Mouse (Mus musculus) cerebellum, postnatal 14 days (tissue): Measurements from ENCODE around the gene Selenos.

Experiments used
- DNase-seq, 2 experiments: peaks; one replicate each; pipeline ENCODE4 v3.0.0; 2021; ENCODE audit warnings: mixed read lengths in 2 of 2

Selenos gene

GRCm38 (mm10) chr7:66079364-66080230 is at the start of gene Selenos:
Gene Selenos (plus strand): TSS chr7:66079649.
- peak; percentile 95 to 97 for DNase-seq

- DNase-seq = no peak
Observed at GRCm38 (mm10) chr7:66036809-66037208, 42.6 kb upstream of the Selenos start.

GRCm38 (mm10) chr7:66038261-66038660 is 41.2 kb upstream of the Selenos start:
- no peak for DNase-seq

GRCm38 (mm10) chr7:66038730-66039129 is 40.7 kb upstream of the Selenos start:
- peak; percentile 58 to 62 for DNase-seq

- no peak for DNase-seq
Observed at GRCm38 (mm10) chr7:66040026-66040814, 39.2 kb upstream of the Selenos start.

GRCm38 (mm10) chr7:66043552-66044459 is 35.6 kb upstream of the Selenos start, which contains the start of gene Gm45213:
Gene Gm45213 (plus strand): TSS chr7:66043602.
- DNase-seq = peak; percentile 70 to 72

GRCm38 (mm10) chr7:66044617-66045016 is 34.8 kb upstream of the Selenos start:
- DNase-seq = no peak

GRCm38 (mm10) chr7:66046921-66047918 is 32.2 kb upstream of the Selenos start:
- no peak for DNase-seq

- no peak for DNase-seq
Observed at GRCm38 (mm10) chr7:66047975-66048374, 31.5 kb upstream of the Selenos start.

GRCm38 (mm10) chr7:66048446-66049230 is 30.8 kb upstream of the Selenos start:
- DNase-seq = no peak

- DNase-seq = no peak
Observed at GRCm38 (mm10) chr7:66053946-66054483, 25.4 kb upstream of the Selenos start.

- peak; percentile 49 to 64 for DNase-seq
Observed at GRCm38 (mm10) chr7:66055356-66055755, 24.1 kb upstream of the Selenos start.

- no peak for DNase-seq
Observed at GRCm38 (mm10) chr7:66058703-66059102, 20.7 kb upstream of the Selenos start, which contains the start of gene Snrpa1. Gene Snrpa1 (plus strand): TSS chr7:66059003.

- DNase-seq = peak; percentile 92
Observed at GRCm38 (mm10) chr7:66060066-66060956, 19.1 kb upstream of the Selenos start.

- no peak for DNase-seq
Observed at GRCm38 (mm10) chr7:66061057-66061456, 18.4 kb upstream of the Selenos start.

- peak in 1 of 2 experiments; percentile 50 for DNase-seq
Observed at GRCm38 (mm10) chr7:66076411-66076810, 3.0 kb upstream of the Selenos start.

- peak in 1 of 2 experiments; percentile 33 for DNase-seq
Observed at GRCm38 (mm10) chr7:66080231-66080613, 773 bp downstream of the Selenos start.

GRCm38 (mm10) chr7:66083757-66084156 is 4.3 kb downstream of the Selenos start:
- DNase-seq = no peak

- no peak for DNase-seq
Observed at GRCm38 (mm10) chr7:66084546-66084945, 5.1 kb downstream of the Selenos start.
